Mouse (Mus musculus) WW6 (cell line): ENCODE measurements around the gene Wdpcp.
A peak's percentile ranks its signal among the peaks of the same experiment; 100 is the strongest.

Experiments used
- DNase-seq: peaks from one replicate; pipeline ENCODE4 v3.0.0-alpha.2; 2013; ENCODE audit warnings: low read depth, low spot score

Gene Wdpcp

GRCm38 (mm10) chr11:21569456-21570108, 2.5 kb upstream of the Wdpcp start:
- DNase-seq, result no peak

DNA sequence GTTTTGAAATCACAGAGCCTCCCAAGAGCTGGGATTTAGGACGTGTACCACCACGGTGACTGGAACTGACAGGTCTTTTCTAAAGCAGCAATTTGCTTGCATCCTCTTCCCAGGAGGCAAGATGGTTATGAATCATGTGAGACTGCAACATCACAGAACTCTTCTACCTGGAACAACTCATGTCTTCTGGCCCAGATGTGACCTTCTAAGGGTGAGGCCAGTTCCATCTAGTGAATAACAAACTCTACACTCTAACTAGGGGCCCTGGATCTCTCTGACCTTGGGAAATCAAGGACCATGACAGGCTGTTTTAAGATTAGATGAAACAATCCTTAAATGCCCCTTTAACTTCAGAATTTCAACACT, 1.9 kb upstream of the Wdpcp start:
- no peak for DNase-seq

- no peak for DNase-seq
These were observed 1.1 kb upstream of the Wdpcp start for GRCm38 (mm10) chr11:21570973-21571372.

DNA sequence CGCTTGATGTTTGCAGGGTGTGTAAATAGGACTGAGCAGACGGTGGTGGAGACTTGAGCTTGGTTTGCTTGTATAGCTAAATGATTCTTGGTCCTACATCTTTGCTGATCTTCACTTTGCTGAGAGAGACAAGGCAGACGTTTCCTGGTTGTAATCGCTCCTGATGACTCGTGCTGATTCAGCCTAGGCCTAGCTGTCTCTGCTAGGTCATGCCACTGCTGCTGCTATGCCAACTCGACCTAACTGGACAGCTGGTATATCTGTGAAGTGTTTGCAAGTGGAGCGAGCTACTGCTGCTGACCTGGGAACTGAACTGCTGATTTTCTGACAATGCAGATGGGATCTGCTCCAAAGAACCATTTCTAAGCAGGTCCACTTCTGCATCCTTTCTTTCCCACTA, 9.4 kb downstream of the Wdpcp start:
- DNase-seq, result no peak

GRCm38 (mm10) chr11:21583286-21583685, 11.3 kb downstream of the Wdpcp start:
- DNase-seq, result no peak

DNA sequence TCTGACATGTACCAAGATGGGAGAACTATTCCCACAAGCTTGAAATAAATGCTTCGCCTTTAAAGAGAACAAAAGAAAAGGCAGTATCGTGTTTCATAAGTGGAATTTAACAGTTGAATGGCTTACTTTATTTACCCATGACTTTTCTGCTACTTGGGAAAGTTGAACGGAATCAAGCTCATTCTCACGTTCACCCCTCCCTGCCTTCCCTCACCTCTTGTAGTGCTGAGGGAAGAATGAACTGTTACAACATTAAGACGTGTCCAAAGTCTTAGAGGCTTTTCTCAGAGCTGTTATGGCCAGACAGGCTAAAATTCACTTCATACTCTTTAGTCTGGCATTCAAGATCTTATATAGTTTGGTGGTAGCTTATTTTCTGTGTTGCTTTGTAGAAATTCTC, 30.5 kb downstream of the Wdpcp start:
- DNase-seq, result no peak

DNA sequence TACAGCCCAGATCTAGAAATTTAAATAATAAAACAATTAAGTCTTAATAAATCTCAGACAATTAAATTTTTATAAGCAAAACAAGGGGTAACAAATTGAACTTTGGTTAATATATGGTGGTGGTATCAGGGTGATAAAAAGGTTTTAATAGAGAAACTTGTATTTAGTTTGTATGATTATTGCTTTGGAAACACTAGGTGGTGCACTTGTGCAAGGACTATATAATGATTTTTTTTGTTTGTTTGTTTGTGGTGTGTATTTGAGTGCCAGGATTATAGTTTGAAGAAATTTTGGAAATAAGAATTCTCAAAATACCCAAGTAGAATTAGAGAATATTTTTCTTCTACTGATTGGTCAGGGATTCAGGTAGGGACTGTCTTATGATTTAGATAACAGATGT, 43.9 kb downstream of the Wdpcp start:
- no peak for DNase-seq

DNA sequence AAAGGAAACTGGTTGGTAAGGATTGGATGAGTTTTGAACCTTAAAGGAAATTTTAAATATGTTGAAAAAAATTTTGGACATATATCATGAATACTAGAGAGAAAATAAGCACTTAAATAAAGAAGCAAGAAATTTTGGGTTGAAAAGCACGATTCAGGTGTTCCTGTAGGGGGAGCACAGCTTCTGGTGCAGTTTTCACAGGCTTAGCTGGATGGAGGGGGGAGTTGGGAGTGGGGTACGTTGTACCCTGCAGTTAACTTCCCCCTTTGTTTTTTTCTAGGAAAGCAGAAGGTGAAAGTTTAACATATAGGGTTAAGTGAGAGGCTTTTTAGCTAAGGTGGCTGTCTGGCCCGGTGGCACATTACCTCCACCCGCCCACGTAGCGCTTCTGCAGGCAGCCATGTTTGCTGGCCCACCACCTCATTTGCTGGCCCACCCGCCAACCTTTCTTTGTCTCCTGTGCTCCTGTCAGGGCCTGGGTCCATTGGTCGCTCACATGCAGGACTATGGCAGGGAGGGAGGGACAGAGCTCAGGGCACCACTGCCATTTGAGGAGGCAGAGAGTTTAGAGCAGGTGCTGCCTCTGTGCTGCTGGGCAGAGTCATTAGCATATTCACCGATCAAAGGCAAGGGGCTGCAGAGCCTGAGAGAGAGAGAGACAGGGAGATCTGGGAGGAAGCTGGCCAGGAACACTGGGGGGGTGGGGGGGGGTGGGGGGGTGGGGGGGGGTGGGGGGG, 62.3 kb downstream of the Wdpcp start:
- DNase-seq, result peak; percentile 64

- DNase-seq, result no peak
These were observed 66.3 kb downstream of the Wdpcp start for GRCm38 (mm10) chr11:21638341-21638740.

DNA sequence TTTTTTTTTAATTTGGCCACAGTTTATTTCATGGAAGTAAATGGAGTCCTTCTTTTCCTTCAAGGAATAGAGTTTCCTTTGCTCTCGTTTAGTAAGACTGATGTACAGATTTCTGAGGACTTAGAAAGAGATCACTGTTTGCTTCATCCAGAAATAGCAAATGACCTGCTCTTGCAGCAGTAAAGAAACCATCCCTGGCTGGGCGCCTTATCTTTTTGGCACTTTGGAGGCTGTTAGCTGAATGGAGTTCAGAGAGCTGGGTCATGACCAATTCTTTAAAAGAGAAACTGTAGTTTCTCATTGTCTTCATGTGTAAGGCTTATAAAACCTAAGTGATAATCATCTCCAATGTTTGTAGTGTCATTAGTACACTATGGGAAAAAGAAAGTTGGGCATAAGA, 67.5 kb downstream of the Wdpcp start:
- DNase-seq, result no peak

DNA sequence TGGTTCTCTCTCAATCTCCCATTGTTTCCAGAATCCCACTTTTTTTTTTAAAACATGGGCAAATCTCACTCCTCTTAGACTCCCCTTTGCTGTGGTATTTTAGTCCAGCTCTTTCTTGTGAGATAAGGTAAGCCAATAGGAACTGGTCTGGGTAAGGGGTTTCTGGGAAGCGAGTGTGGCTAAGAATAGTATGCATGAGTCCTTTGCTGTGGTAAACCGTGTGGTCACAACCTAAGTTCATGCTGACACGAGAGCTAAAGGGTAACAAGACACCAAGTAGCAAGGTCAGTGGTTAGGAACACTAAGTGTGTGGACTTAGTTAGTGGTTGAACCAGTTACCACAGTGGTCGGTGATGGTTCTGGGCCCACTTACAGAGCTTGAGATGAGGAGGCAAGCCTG, 72.2 kb downstream of the Wdpcp start:
- no peak for DNase-seq

- no peak for DNase-seq
These were observed 74.1 kb downstream of the Wdpcp start for GRCm38 (mm10) chr11:21646136-21646535.

DNA sequence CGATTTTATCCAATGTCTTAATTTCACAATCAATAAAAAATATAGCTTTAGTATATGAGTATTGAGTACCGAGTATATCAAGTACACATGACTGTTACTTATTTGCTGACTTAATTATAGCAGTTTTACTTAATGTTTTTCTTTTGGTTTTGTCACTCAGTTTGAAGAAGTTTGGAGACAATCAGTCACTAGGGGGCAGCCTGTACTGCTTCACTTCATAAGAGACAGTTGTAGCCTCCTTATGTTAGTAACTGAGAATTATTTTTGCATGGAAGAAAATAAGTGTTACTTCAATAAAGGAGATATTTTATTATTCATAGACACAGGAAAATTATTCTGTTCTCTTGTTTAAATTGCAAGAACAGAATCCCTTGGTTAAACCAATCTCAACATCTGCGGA, 87.0 kb downstream of the Wdpcp start:
- DNase-seq, result no peak

GRCm38 (mm10) chr11:21677034-21677433, 105.0 kb downstream of the Wdpcp start:
- DNase-seq, result no peak

- DNase-seq, result no peak
These were observed 116.4 kb downstream of the Wdpcp start for GRCm38 (mm10) chr11:21688441-21688840.

DNA sequence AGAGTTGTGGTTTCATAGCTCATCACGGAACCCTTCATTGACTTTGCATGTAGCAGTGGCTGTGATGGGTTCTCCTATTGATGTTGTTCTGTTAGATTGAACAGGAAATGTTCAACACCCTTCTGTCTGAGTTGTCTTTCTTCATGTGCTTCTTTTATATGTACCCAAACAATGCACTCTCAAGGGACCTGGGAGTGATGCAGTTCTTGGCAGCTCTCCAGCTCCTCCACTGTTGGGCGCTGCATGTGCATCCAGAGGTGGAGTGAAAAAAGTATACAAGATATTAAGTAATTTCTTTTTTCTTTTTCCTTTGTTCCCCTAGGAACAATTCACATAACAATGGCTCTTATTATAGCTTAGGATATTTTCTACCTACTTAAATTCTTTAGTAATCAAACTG, 118.7 kb downstream of the Wdpcp start:
- DNase-seq, result no peak

DNA sequence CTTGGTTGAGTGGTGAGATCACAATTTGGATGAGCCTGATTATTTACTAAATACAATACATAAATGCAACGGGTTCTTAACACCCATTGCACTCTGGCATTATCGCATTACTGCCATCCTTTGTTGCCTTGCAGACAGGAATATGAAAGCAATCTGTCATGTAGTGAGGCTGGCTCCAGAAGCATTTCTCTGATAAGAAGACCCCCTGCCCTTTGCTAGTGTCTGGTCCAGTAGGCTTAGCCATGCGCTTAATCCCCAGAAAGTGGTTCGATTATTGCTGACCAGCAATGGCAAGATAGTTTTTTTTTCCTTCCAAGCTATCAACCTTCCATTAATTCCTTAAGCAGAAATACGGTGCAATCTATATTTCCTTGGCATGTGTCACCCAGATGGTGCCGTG, 122.1 kb downstream of the Wdpcp start:
- no peak for DNase-seq

DNA sequence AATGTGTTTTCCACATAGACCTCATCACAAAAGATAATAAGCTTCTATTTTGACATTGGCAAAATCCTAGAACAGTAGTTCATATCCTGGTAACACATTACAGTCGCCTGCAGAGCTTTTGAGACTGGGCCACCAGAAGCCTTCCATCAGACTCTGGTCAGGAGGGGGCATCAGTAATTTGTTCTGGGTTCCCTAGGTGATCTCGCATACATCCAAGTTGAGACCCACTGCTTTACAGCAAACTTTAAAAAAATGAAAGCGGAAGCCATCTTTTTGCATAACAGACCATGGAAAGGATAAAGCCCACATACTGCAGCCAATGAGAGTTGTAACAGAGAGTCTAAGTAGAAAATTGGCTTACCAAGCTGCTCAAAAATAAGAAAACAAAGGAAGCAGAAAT, 125.6 kb downstream of the Wdpcp start:
- no peak for DNase-seq

- no peak for DNase-seq
These were observed 141.5 kb downstream of the Wdpcp start for GRCm38 (mm10) chr11:21713508-21713907.

GRCm38 (mm10) chr11:21714065-21714464, 142.0 kb downstream of the Wdpcp start:
- DNase-seq, result no peak

- DNase-seq, result no peak
These were observed 154.3 kb downstream of the Wdpcp start for GRCm38 (mm10) chr11:21726329-21726728.

- DNase-seq, result no peak
These were observed 157.0 kb downstream of the Wdpcp start for GRCm38 (mm10) chr11:21729056-21729455.

GRCm38 (mm10) chr11:21729961-21730360, 157.9 kb downstream of the Wdpcp start:
- DNase-seq, result no peak

DNA sequence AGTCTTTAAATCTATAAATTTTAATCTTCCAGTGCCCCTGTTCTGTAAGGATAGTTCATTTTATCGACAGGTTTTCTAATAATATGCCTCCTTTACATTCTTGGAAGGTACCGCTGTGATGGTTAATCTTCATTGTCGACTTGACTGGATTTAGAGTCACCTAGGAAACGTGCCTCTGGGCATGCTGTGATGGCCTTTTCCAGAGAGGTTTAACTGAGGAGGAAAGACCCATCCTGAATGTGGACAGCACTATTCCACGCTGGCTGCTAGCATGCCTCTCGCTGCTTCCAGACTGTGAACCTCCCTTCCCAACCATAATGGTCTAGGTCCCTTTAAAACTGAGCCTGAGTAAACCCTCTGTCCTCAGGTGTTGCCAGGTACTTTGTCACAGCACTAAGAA, 163.2 kb downstream of the Wdpcp start:
- DNase-seq, result no peak
